Mouse (Mus musculus): ENCODE results near the gene Lrsam1.

GRCm38 (mm10) chr2:32977114-32977513 is 15.7 kb upstream of the Lrsam1 start:
- TF ChIP-seq EP300 (IDR thresholded peaks at IDR 0.05; ENCODE audit: low read length) (no peak), UBTF (IDR thresholded peaks at IDR 0.05; ENCODE audit: low read depth, low read length) (no peak), CTCF (conservative IDR thresholded peaks at IDR 0.05 in 1 of 2, IDR thresholded peaks at IDR 0.05 in 1 of 2; ENCODE audit: low read depth in 2 of 2, low read length in 2 of 2) (no peak)
